Mouse (Mus musculus) embryonic fibroblast, embryonic 13.5 days (primary cell): ENCODE measurements around the gene Tpi1. TPM values are rescaled to one million over a fixed set of nuclear protein-coding genes. Genes with fewer than 3 reads are reported as not detected.

ENCODE experiments used
- H3K27ac ChIP-seq: 2 replicates; pipeline ENCODE4 v1.5.1; 2012; ENCODE audit warnings: low read length, control low read depth, inconsistent platforms; ENCODE audit not compliant: insufficient read depth
- H3K4me1 ChIP-seq: 2 replicates; pipeline ENCODE4 v1.6.1; 2011; ENCODE audit warnings: low read length; ENCODE audit not compliant: control insufficient read depth, insufficient read depth
- H3K4me3 ChIP-seq: 2 replicates; pipeline ENCODE4 v1.5.1; 2011; ENCODE audit warnings: mild to moderate bottlenecking, control low read depth, low read length; ENCODE audit not compliant: insufficient read depth
- CTCF ChIP-seq: IDR thresholded peaks from 2 replicates; pipeline ENCODE4 v1.5.1; 2011; ENCODE audit warnings: mild to moderate bottlenecking, control low read depth, low read length, moderate library complexity, borderline replicate concordance; ENCODE audit not compliant: insufficient read depth
- POLR2A ChIP-seq: IDR thresholded peaks from 2 replicates; pipeline ENCODE4 v1.6.1; 2011; ENCODE audit warnings: low read depth, mild to moderate bottlenecking, control low read depth, low read length, moderate library complexity
- polyA plus RNA-seq: library from polyadenylated mRNA; stranded (reverse); fragments of >200 nt; gene quantifications from 2 replicates; pipeline ENCODE4 v1.2.4, GENCODE M21; 2011; ENCODE audit warnings: low read depth; ENCODE audit not compliant: missing spikeins, insufficient read length

Gene Tpi1
- polyA plus RNA-seq, 1 experiment, result 372 TPM

DNA sequence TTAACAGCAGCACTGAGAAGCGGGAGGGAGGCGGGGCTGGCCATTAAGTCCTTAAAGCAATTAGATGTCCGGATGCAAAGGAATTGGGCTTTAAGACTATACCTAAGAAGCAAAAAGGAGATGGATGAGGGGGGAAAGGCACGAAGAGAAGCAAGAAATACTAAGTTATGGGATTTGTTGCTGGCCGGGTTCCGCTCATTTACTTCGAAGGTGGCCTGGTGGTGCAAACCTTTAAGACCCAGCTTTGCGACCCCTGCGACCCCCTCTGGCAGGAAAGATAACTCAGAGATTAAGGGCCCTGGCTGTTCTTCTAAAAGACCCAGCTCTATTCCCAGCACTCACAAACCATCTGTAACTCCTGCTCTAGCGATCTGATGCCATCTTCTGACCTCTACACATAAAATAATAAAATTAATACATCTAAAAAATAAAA is 34.1 kb downstream of the Tpi1 start:
- no peak overlapping the region for H3K27ac ChIP-seq

DNA sequence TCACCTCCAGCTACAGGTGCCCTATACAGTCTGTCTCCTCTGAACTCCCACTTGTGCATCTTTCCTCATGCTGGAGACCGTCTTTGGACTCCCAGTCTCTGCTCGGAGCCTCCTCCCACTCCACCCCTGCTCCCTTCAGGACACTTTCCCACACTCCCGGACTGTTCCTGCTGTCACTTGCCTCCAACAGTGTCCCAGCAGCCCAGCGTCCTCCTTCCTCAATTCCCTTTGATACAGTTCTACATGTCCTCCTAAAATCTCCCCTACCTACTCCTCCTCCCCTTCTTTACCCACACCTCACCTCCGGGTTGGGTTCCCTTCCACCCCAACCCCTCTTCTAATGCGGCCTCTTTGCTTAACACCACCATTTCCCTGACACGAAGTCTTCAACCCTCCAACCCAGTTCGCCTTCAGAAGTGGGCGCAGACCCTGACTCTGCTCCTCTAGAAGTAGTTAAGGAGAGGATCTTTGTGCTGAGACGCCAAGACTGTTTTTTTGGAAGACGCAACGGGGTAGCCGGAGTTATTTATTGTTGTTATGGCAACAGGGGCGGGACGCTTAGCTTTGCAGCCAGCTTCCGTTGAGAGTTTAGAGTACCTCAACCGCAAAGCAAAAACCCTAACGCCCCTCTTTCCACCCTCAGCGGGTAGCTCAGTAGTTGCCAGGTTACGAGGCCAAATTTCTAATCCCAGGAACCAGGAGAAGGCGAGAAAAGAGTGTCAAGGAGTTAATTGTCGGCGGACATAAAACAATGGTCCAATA is 34.7 kb downstream of the Tpi1 start, which contains the start of gene Lrrc23:
Gene Lrrc23, minus strand, starts transcription at position 506 of the 762 bp plus-strand sequence.
- Histone ChIP-seq H3K27ac (no peak within 1 kb of the TSS), H3K4me1 (peaks cover 5% of the 10 kb centered on the region), H3K4me3 (peak within 1 kb of the TSS; percentile 24; the same call in 1 of the 2 replicates)
- TF ChIP-seq CTCF (no peak), POLR2A (no peak)

More for the DNA sequence above, 34.1 kb downstream of the Tpi1 start:
- peaks cover 5% of the 10 kb centered on the region for H3K4me1 ChIP-seq
- peak overlapping the region; percentile 24; the same call in 1 of the 2 replicates for H3K4me3 ChIP-seq
- TF ChIP-seq POLR2A (no peak), CTCF (no peak)

DNA sequence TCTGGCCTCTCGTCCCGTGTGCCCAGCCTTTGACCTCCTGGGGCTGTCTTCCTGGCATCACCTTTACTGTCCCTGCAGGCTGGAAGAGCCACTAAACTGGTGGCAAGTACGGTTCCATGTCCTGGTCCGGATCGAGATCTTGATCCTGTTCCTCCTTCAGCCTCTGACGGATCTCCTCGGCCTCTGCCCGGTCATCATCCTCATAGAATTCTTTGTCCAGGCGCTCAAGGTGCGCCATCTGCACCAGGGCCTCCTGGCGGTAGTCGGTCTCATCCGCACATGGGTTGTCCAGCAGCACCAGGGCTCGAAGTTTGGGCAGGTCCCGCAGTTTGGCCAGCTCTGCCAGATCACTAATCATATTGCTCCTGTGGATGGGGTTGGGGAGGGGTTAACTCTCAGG is 43.6 kb downstream of the Tpi1 start:
- Histone ChIP-seq H3K27ac (no peak overlapping the region), H3K4me1 (peaks cover 6% of the 10 kb centered on the region), H3K4me3 (no peak overlapping the region)
- no peak for TF ChIP-seq CTCF
- no peak for TF ChIP-seq POLR2A

- Histone ChIP-seq H3K27ac (no peak overlapping the region), H3K4me1 (peaks cover 6% of the 10 kb centered on the region), H3K4me3 (peak overlapping the region; percentile 93)
- TF ChIP-seq CTCF (no peak), POLR2A (no peak)
These were observed 44.1 kb downstream of the Tpi1 start for GRCm38 (mm10) chr6:124770013-124770412.

DNA sequence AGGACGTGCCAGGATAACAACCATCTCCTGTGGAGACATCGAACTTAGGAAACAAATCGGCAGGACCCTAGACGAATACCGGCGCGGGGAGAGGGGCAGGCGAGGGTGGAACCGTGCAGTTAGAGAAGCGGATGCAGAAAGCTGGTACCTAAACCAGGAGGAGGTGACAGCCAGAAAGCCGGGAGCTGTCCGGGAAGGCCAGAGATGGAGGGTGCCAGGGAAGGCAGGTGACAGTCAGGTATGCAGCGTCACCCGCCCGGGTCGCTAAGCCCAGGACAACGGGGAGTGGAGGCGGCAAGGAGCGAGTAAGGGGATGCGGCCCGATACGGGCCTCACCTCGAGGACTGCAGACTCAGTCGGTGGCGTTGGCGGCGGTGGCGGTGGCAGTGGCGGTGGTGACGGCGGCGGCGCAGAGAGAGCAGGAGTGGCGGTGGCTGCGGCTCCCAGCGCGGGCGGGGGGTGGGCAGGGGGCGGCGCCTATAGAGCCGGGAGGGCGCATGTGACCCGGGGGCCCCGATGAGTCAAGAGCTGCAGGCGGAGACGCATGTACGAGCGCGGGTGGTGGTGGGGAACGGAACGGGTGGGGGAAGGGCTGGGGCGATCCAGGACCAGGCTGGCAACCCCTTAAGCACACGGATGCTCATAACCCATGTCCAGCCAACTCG is 44.9 kb downstream of the Tpi1 start, which contains the start of gene Eno2:
Gene Eno2, minus strand, starts transcription at position 573 of the 665 bp plus-strand sequence.
- no peak for TF ChIP-seq CTCF
- TF ChIP-seq POLR2A, result peak; percentile 57
- H3K27ac ChIP-seq, result peak within 1 kb of the TSS; percentile 21; the same call in 1 of the 2 replicates
- H3K4me1 ChIP-seq, result peaks cover 6% of the 10 kb centered on the region

DNA sequence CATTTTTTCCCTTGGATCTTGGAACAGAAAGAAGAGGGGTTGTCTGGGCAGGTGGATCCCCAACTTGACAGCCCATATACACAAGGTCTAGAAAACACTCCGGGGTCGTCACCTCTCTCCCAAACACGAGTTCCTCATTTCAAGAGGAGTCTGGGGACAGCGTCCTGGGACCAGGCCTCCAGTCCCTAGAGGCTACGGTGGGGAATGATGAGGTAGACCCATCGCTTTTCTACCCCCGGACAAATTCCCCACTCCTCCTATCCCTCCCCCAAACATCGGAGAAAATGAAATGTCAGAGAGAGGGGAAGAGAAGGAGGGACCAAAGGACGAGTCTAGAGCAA is 45.4 kb downstream of the Tpi1 start:
- TF ChIP-seq POLR2A, result no peak
- TF ChIP-seq CTCF, result no peak
- peak overlapping the region; percentile 93 for H3K4me3 ChIP-seq
- peak overlapping the region; percentile 21; the same call in 1 of the 2 replicates for H3K27ac ChIP-seq
- peaks cover 6% of the 10 kb centered on the region for H3K4me1 ChIP-seq

More for the DNA sequence above, 44.9 kb downstream of the Tpi1 start, which contains the start of gene Eno2:
- peak within 1 kb of the TSS; percentile 93 for H3K4me3 ChIP-seq

- Histone ChIP-seq H3K27ac (no peak overlapping the region), H3K4me1 (peaks cover 6% of the 10 kb centered on the region), H3K4me3 (peak overlapping the region; percentile 93)
- TF ChIP-seq POLR2A (peak; percentile 40; the same call in 1 of the 2 replicates), CTCF (no peak)
These were observed 46.0 kb downstream of the Tpi1 start for GRCm38 (mm10) chr6:124767920-124768703.

DNA sequence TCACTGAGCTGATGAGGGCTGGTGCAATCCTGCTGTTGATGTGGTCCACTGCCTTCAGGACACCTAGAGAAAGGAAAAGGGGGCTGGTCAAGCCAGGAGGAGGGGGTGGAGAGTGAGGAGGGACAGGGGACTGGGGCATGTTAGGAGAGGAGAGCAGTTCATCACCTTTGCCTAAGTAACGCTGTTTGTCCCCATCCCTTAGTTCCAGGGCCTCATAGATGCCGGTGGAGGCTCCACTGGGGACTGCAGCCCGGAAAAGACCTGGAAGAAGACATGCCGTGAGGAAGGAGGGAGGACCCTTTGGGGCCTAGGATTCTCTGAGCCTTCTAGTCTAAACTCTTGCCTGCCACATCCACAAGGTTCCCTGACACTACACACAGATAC is 46.6 kb downstream of the Tpi1 start:
- Histone ChIP-seq H3K4me1 (peaks cover 6% of the 10 kb centered on the region), H3K4me3 (peak overlapping the region; percentile 93; the same call in 1 of the 2 replicates), H3K27ac (no peak overlapping the region)
- TF ChIP-seq CTCF, result no peak
- no peak for TF ChIP-seq POLR2A

DNA sequence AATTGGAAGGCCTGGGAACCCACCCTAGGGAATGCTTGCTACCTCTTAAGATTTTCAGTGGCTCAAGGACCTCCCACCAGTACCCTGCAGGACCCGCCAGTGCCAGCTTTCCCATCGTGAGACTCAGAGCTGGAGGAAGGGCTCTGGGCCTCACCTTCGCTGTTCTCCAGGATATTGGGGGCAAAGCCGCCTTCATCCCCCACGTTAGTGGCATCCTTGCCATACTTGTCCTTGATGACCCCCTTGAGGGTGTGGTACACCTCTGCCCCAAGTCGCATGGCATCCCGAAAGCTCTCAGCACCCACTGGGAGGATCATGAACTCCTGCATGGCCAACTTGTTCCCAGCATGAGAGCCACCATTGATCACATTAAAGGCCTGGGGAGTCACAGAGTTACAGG is 48.1 kb downstream of the Tpi1 start:
- no peak overlapping the region for H3K27ac ChIP-seq
- H3K4me1 ChIP-seq, result peaks cover 6% of the 10 kb centered on the region
- no peak overlapping the region for H3K4me3 ChIP-seq
- no peak for TF ChIP-seq CTCF
- no peak for TF ChIP-seq POLR2A

Other genes with a start within 250 kb of the Tpi1 start
- gene C1rb, start 244.0 kb downstream of the Tpi1 start, polyA plus RNA-seq, result not detected in 2 replicates
- gene C1s2, start 178.2 kb downstream of the Tpi1 start, polyA plus RNA-seq, result 0.42 TPM in 1 of 2 replicates, not detected in the other
- 51.4 and 67.0 TPM in 2 replicates for gene Lpcat3, start 151.3 kb downstream of the Tpi1 start, polyA plus RNA-seq
- gene Emg1, start 102.1 kb downstream of the Tpi1 start, polyA plus RNA-seq, result 67.1 and 68.9 TPM in 2 replicates
- 249 and 253 TPM in 2 replicates for gene Phb2, start 102.0 kb downstream of the Tpi1 start, polyA plus RNA-seq
- gene Ptpn6, start 75.6 kb downstream of the Tpi1 start, polyA plus RNA-seq, result 0.53 and 4.3 TPM in 2 replicates
- 149 and 157 TPM in 2 replicates for gene Grcc10, start 72.9 kb downstream of the Tpi1 start, polyA plus RNA-seq
- gene Gm45234, start 58.3 kb downstream of the Tpi1 start, polyA plus RNA-seq, result 0.58 and 0.63 TPM in 2 replicates
- 75.9 and 77.3 TPM in 2 replicates for gene Atn1, start 57.8 kb downstream of the Tpi1 start, polyA plus RNA-seq
- 17.5 and 24.1 TPM in 2 replicates for gene Eno2, start 44.6 kb downstream of the Tpi1 start, polyA plus RNA-seq
- not detected in 2 replicates for gene Lrrc23, start 34.6 kb downstream of the Tpi1 start, polyA plus RNA-seq
- gene Spsb2, start 5.6 kb downstream of the Tpi1 start, polyA plus RNA-seq, result 9.1 and 11.7 TPM in 2 replicates
- gene Usp5, start 15.2 kb upstream of the Tpi1 start, polyA plus RNA-seq, result 87.6 and 105 TPM in 2 replicates
- 42.0 and 61.1 TPM in 2 replicates for gene Cdca3, start 15.3 kb upstream of the Tpi1 start, polyA plus RNA-seq
- gene Gnb3, start 26.0 kb upstream of the Tpi1 start, polyA plus RNA-seq, result 0.45 and 0.72 TPM in 2 replicates
- 72.7 and 76.7 TPM in 2 replicates for gene P3h3, start 43.5 kb upstream of the Tpi1 start, polyA plus RNA-seq
- gene Gpr162, start 49.7 kb upstream of the Tpi1 start, polyA plus RNA-seq, result 0.55 and 0.63 TPM in 2 replicates
- not detected in 2 replicates for gene Cd4, start 73.9 kb upstream of the Tpi1 start, polyA plus RNA-seq
- gene Lag3, start 97.4 kb upstream of the Tpi1 start, polyA plus RNA-seq, result 1.2 TPM in 2 replicates
- gene Ptms, start 105.8 kb upstream of the Tpi1 start, polyA plus RNA-seq, result 602 and 622 TPM in 2 replicates
- 250 and 255 TPM in 2 replicates for gene Mlf2, start 117.1 kb upstream of the Tpi1 start, polyA plus RNA-seq
- gene Cops7a, start 151.2 kb upstream of the Tpi1 start, polyA plus RNA-seq, result 77.4 and 94.3 TPM in 2 replicates
- 1.9 TPM in 1 of 2 replicates, not detected in the other for gene Pianp, start 182.4 kb upstream of the Tpi1 start, polyA plus RNA-seq
- gene Zfp384, start 194.8 kb upstream of the Tpi1 start, polyA plus RNA-seq, result 46.3 and 63.5 TPM in 2 replicates
- 48.3 and 52.2 TPM in 2 replicates for gene Ing4, start 225.5 kb upstream of the Tpi1 start, polyA plus RNA-seq
- gene Acrbp, start 235.4 kb upstream of the Tpi1 start, polyA plus RNA-seq, result 2.5 and 5.4 TPM in 2 replicates